Mouse (Mus musculus): Measurements from ENCODE around the gene Lsamp.
"Not testable (repeated sequence)": the region's sequence is repeated elsewhere in the genome, so short reads cannot be mapped to it uniquely, and the experiment has no call there.

The Lsamp gene

GRCm38 (mm10) chr16:40466596-40466995 is 482.4 kb downstream of the Lsamp start:
- ATAC-seq (ENCODE audit: insufficient number of reproducible peaks, low FRiP score, low TSS enrichment) = no peak

- ATAC-seq (ENCODE audit: insufficient number of reproducible peaks, low FRiP score, low TSS enrichment) = no peak
These were observed 486.8 kb downstream of the Lsamp start for GRCm38 (mm10) chr16:40470946-40471345.

- no peak for ATAC-seq (ENCODE audit: insufficient number of reproducible peaks, low FRiP score, low TSS enrichment)
These were observed 487.8 kb downstream of the Lsamp start for GRCm38 (mm10) chr16:40471967-40472366.

- no peak for ATAC-seq (ENCODE audit: insufficient number of reproducible peaks, low FRiP score, low TSS enrichment)
These were observed 507.4 kb downstream of the Lsamp start for GRCm38 (mm10) chr16:40491606-40492005.

- ATAC-seq (ENCODE audit: insufficient number of reproducible peaks, low FRiP score, low TSS enrichment) = no peak
These were observed 520.2 kb downstream of the Lsamp start for GRCm38 (mm10) chr16:40504262-40504960.

GRCm38 (mm10) chr16:40509146-40510030 is 525.2 kb downstream of the Lsamp start:
- no peak for ATAC-seq (ENCODE audit: insufficient number of reproducible peaks, low FRiP score, low TSS enrichment)

- no peak for ATAC-seq (ENCODE audit: insufficient number of reproducible peaks, low FRiP score, low TSS enrichment)
These were observed 552.6 kb downstream of the Lsamp start for GRCm38 (mm10) chr16:40536754-40537153.

GRCm38 (mm10) chr16:40549663-40550062 is 565.5 kb downstream of the Lsamp start:
- no peak for ATAC-seq (ENCODE audit: insufficient number of reproducible peaks, low FRiP score, low TSS enrichment)

- no peak for ATAC-seq (ENCODE audit: insufficient number of reproducible peaks, low FRiP score, low TSS enrichment)
These were observed 571.4 kb downstream of the Lsamp start for GRCm38 (mm10) chr16:40555608-40556007.

GRCm38 (mm10) chr16:40557680-40558249 is 573.6 kb downstream of the Lsamp start:
- no peak for ATAC-seq (ENCODE audit: insufficient number of reproducible peaks, low FRiP score, low TSS enrichment)

- ATAC-seq (ENCODE audit: insufficient number of reproducible peaks, low FRiP score, low TSS enrichment) = peak; percentile 98
These were observed 583.3 kb downstream of the Lsamp start for GRCm38 (mm10) chr16:40567431-40567941.

GRCm38 (mm10) chr16:40572085-40572745 is 588.1 kb downstream of the Lsamp start:
- no peak for ATAC-seq (ENCODE audit: insufficient number of reproducible peaks, low FRiP score, low TSS enrichment)

- no peak for ATAC-seq (ENCODE audit: insufficient number of reproducible peaks, low FRiP score, low TSS enrichment)
These were observed 597.9 kb downstream of the Lsamp start for GRCm38 (mm10) chr16:40582076-40582475.

- no peak for ATAC-seq (ENCODE audit: insufficient number of reproducible peaks, low FRiP score, low TSS enrichment)
These were observed 609.0 kb downstream of the Lsamp start for GRCm38 (mm10) chr16:40593161-40593560.

GRCm38 (mm10) chr16:40601431-40602387 is 617.5 kb downstream of the Lsamp start:
- ATAC-seq (ENCODE audit: insufficient number of reproducible peaks, low FRiP score, low TSS enrichment) = 0 out of 2 replicates have a peak, but pooled peaks have one; percentile 20

- ATAC-seq (ENCODE audit: insufficient number of reproducible peaks, low FRiP score, low TSS enrichment) = no peak
These were observed 623.3 kb downstream of the Lsamp start for GRCm38 (mm10) chr16:40607509-40607908.

GRCm38 (mm10) chr16:40616697-40617096 is 632.5 kb downstream of the Lsamp start:
- not testable (repeated sequence) for ATAC-seq (ENCODE audit: insufficient number of reproducible peaks, low FRiP score, low TSS enrichment)

GRCm38 (mm10) chr16:40621086-40621485 is 636.9 kb downstream of the Lsamp start:
- ATAC-seq (ENCODE audit: insufficient number of reproducible peaks, low FRiP score, low TSS enrichment) = not testable (repeated sequence)

- no peak for ATAC-seq (ENCODE audit: insufficient number of reproducible peaks, low FRiP score, low TSS enrichment)
These were observed 643.0 kb downstream of the Lsamp start for GRCm38 (mm10) chr16:40627159-40627558.
